Mouse (Mus musculus): ENCODE data around the gene Sirt2. TPM values are rescaled to one million over a fixed set of nuclear protein-coding genes. Genes with fewer than 3 reads are reported as not detected.
A peak's percentile ranks its signal among the peaks of the same experiment; 100 is the strongest.

The Sirt2 gene
- polyA plus RNA-seq, 1 experiment from 2014 or later = 77.0 TPM

- H3K9ac ChIP-seq (ENCODE audit: low read length) = peak within 1 kb of the TSS; percentile 58
- peak within 1 kb of the TSS; percentile 64 for H3K27ac ChIP-seq (ENCODE audit: low read depth, low read length)
- H3K4me1 ChIP-seq (ENCODE audit: control insufficient read depth, insufficient read depth, low read length) = peaks cover 10% of the 10 kb centered on the region
- no peaks in the 10 kb centered on the region for H3K27me3 ChIP-seq (ENCODE audit: control insufficient read depth, insufficient read depth, low read length)
- DNase-seq (ENCODE audit: low spot score) = peak; percentile 90
- peak within 1 kb of the TSS; percentile 39 for H3K4me3 ChIP-seq (ENCODE audit: low read depth, low read length)
- peaks cover 22% of the 10 kb centered on the region for H3K36me3 ChIP-seq (ENCODE audit: control insufficient read depth, insufficient read depth, low read length)
- no peaks in the 10 kb centered on the region for H3K9me3 ChIP-seq (ENCODE audit: control insufficient read depth, low read length)
- WGBS = 2% methylated on average over 33 of the region's 33 CpGs
- peak within 1 kb of the TSS; percentile 58 for H3K4me2 ChIP-seq (ENCODE audit: low read depth)
- ATAC-seq (ENCODE audit: insufficient read depth, low FRiP score, low TSS enrichment) = peak; percentile 62; the same call in 1 of the 2 replicates
Observed at GRCm38 (mm10) chr7:28824941-28825685, 58.6 kb downstream of the Sirt2 start, which contains the start of gene Ech1. TSS of gene Ech1 (plus strand) at chr7:28825217.

- H3K4me3 ChIP-seq (ENCODE audit: low read depth, low read length) = peak overlapping the region; percentile 39
- H3K9me3 ChIP-seq (ENCODE audit: control insufficient read depth, low read length) = no peaks in the 10 kb centered on the region
- peak overlapping the region; percentile 58 for H3K9ac ChIP-seq (ENCODE audit: low read length)
- peaks cover 14% of the 10 kb centered on the region for H3K36me3 ChIP-seq (ENCODE audit: control insufficient read depth, insufficient read depth, low read length)
- ATAC-seq (ENCODE audit: insufficient read depth, low FRiP score, low TSS enrichment) = no peak
- peaks cover 3% of the 10 kb centered on the region for H3K4me1 ChIP-seq (ENCODE audit: control insufficient read depth, insufficient read depth, low read length)
- no peaks in the 10 kb centered on the region for H3K27me3 ChIP-seq (ENCODE audit: control insufficient read depth, insufficient read depth, low read length)
- WGBS = 68% methylated on average over 11 of the region's 11 CpGs
- H3K4me2 ChIP-seq (ENCODE audit: low read depth) = peak overlapping the region; percentile 58
- DNase-seq (ENCODE audit: low spot score) = no peak
- H3K27ac ChIP-seq (ENCODE audit: low read depth, low read length) = no peak overlapping the region
Observed at GRCm38 (mm10) chr7:28825686-28826401, 59.3 kb downstream of the Sirt2 start.

DNA sequence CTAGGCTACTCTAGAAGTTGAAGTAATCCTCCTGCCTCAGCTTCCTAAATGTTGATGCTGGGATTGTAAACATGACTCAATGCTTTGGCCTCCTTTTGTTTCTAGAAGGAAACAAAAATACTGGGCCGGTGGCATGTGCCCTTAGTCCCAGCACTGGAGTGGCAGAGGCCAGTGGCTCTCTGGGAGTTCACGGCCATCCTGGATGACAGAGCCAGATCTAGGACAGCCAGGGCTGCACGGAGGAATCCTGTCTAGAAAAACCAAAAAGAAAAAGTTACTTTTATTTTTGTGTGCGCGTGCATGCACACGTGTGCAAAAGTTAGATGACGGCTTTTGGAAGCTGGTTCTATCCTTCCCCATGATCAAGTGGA is 59.9 kb downstream of the Sirt2 start:
- no peaks in the 10 kb centered on the region for H3K4me1 ChIP-seq (ENCODE audit: control insufficient read depth, insufficient read depth, low read length)
- 94% methylated on average over 7 of the region's 7 CpGs for WGBS
- DNase-seq (ENCODE audit: low spot score) = no peak
- H3K9me3 ChIP-seq (ENCODE audit: control insufficient read depth, low read length) = no peaks in the 10 kb centered on the region
- no peak overlapping the region for H3K4me3 ChIP-seq (ENCODE audit: low read depth, low read length)
- no peaks in the 10 kb centered on the region for H3K27me3 ChIP-seq (ENCODE audit: control insufficient read depth, insufficient read depth, low read length)
- peaks cover 9% of the 10 kb centered on the region for H3K36me3 ChIP-seq (ENCODE audit: control insufficient read depth, insufficient read depth, low read length)
- no peak overlapping the region for H3K4me2 ChIP-seq (ENCODE audit: low read depth)
- no peak overlapping the region for H3K27ac ChIP-seq (ENCODE audit: low read depth, low read length)
- ATAC-seq (ENCODE audit: insufficient read depth, low FRiP score, low TSS enrichment) = no peak
- no peak overlapping the region for H3K9ac ChIP-seq (ENCODE audit: low read length)

DNA sequence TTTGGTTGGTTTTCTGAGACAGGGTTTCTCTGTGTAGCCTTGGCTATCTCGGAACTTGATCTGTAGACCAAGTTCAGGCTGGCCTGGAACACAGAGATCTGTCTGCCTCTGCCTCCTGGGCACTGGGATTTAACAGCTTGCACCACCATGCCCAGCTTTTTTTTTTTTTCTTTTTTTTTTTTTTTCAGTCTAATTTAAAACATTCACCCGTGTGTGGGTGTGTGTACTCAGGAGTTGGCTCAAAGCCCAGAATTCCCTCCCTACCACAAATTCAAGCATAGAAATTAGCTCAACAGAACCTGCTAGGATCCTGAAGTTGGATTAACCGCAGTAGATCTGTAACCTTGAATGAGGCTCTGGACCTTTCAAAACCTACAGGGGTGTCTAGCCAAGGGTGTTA is 60.8 kb downstream of the Sirt2 start:
- DNase-seq (ENCODE audit: low spot score) = no peak

GRCm38 (mm10) chr7:28829821-28830220 is 63.3 kb downstream of the Sirt2 start:
- no peaks in the 10 kb centered on the region for H3K27me3 ChIP-seq (ENCODE audit: control insufficient read depth, insufficient read depth, low read length)
- WGBS = 92% methylated on average over 8 of the region's 8 CpGs
- no peak for ATAC-seq (ENCODE audit: insufficient read depth, low FRiP score, low TSS enrichment)
- no peaks in the 10 kb centered on the region; the same call in 1 of the 2 replicates for H3K36me3 ChIP-seq (ENCODE audit: control insufficient read depth, insufficient read depth, low read length)
- no peak overlapping the region for H3K27ac ChIP-seq (ENCODE audit: low read depth, low read length)
- no peak for DNase-seq (ENCODE audit: low spot score)
- H3K9ac ChIP-seq (ENCODE audit: low read length) = no peak overlapping the region
- H3K4me2 ChIP-seq (ENCODE audit: low read depth) = no peak overlapping the region
- H3K4me3 ChIP-seq (ENCODE audit: low read depth, low read length) = no peak overlapping the region
- H3K9me3 ChIP-seq (ENCODE audit: control insufficient read depth, low read length) = no peaks in the 10 kb centered on the region
- no peaks in the 10 kb centered on the region for H3K4me1 ChIP-seq (ENCODE audit: control insufficient read depth, insufficient read depth, low read length)

More for the DNA sequence above, 60.8 kb downstream of the Sirt2 start:
- H3K36me3 ChIP-seq (ENCODE audit: control insufficient read depth, insufficient read depth, low read length) = peaks cover 2% of the 10 kb centered on the region
- H3K9me3 ChIP-seq (ENCODE audit: control insufficient read depth, low read length) = no peaks in the 10 kb centered on the region
- H3K4me1 ChIP-seq (ENCODE audit: control insufficient read depth, insufficient read depth, low read length) = no peaks in the 10 kb centered on the region
- no peak overlapping the region for H3K27ac ChIP-seq (ENCODE audit: low read depth, low read length)
- no peak overlapping the region for H3K9ac ChIP-seq (ENCODE audit: low read length)
- H3K4me3 ChIP-seq (ENCODE audit: low read depth, low read length) = no peak overlapping the region
- no peak overlapping the region for H3K4me2 ChIP-seq (ENCODE audit: low read depth)
- WGBS = 83% methylated on average over 3 of the region's 3 CpGs
- ATAC-seq (ENCODE audit: insufficient read depth, low FRiP score, low TSS enrichment) = no peak
- H3K27me3 ChIP-seq (ENCODE audit: control insufficient read depth, insufficient read depth, low read length) = no peaks in the 10 kb centered on the region

DNA sequence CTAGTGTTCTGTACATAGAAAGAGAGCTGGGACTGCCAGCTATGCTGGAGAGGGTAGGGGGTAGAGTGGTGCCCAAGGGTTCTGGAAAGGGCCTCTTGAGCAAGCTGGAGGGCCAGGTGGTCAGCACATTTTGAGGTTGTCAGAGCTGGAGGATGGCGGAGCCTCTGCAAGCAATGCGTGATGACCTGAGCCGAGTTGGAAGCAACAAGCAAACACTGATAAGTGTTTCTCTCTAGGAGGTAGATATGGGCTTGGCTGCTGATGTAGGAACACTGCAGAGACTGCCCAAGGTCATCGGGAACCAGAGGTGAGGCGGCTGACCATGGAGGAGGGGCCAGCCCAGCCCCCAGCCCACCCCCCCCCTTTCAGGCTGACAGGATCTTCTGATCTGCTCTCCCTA is 64.4 kb downstream of the Sirt2 start:
- no peak overlapping the region for H3K27ac ChIP-seq (ENCODE audit: low read depth, low read length)
- no peaks in the 10 kb centered on the region; the same call in 1 of the 2 replicates for H3K36me3 ChIP-seq (ENCODE audit: control insufficient read depth, insufficient read depth, low read length)
- no peak overlapping the region for H3K4me2 ChIP-seq (ENCODE audit: low read depth)
- no peak overlapping the region for H3K9ac ChIP-seq (ENCODE audit: low read length)
- no peaks in the 10 kb centered on the region for H3K27me3 ChIP-seq (ENCODE audit: control insufficient read depth, insufficient read depth, low read length)
- no peak for DNase-seq (ENCODE audit: low spot score)
- no peak overlapping the region for H3K4me3 ChIP-seq (ENCODE audit: low read depth, low read length)
- no peak for ATAC-seq (ENCODE audit: insufficient read depth, low FRiP score, low TSS enrichment)
- no peaks in the 10 kb centered on the region for H3K9me3 ChIP-seq (ENCODE audit: control insufficient read depth, low read length)
- no peaks in the 10 kb centered on the region for H3K4me1 ChIP-seq (ENCODE audit: control insufficient read depth, insufficient read depth, low read length)
- 98% methylated on average over 5 of the region's 5 CpGs for whole genome bisulfite sequencing

DNA sequence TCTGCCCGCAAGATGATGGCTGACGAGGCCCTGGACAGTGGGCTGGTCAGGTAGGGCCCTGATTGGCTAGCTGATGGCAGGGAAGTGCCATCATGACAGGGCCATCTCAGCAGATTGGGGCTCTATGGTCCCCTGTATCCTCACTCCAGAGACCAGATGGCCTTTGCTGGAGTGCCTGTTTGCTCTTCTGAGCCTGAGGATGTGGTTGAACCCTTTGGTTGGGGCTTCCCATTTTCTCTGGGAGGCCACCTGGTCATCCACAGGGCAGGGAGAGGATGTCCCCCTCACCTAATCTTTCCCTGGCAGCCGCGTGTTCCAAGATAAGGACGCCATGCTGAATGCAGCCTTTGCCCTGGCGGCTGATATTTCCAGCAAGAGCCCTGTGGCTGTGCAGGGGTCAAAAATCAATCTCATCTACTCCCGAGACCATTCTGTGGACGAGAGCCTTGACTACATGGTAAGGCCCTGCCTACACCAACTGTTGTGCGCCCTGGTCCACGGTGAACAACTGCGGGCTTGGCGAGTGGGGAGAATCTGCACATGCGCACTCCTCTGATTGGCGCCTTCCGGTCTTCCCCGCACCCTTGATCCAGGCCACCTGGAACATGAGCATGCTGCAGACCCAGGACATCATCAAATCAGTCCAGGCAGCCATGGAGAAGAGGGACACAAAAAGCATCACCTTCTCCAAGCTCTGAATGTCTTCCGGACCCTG is 65.0 kb downstream of the Sirt2 start:
- 90% methylated on average over 17 of the region's 17 CpGs for WGBS
- H3K27me3 ChIP-seq (ENCODE audit: control insufficient read depth, insufficient read depth, low read length) = no peaks in the 10 kb centered on the region
- H3K9me3 ChIP-seq (ENCODE audit: control insufficient read depth, low read length) = no peaks in the 10 kb centered on the region
- no peak overlapping the region for H3K9ac ChIP-seq (ENCODE audit: low read length)
- no peak overlapping the region for H3K27ac ChIP-seq (ENCODE audit: low read depth, low read length)
- H3K4me1 ChIP-seq (ENCODE audit: control insufficient read depth, insufficient read depth, low read length) = no peaks in the 10 kb centered on the region
- DNase-seq (ENCODE audit: low spot score) = no peak
- no peak overlapping the region for H3K4me3 ChIP-seq (ENCODE audit: low read depth, low read length)
- H3K36me3 ChIP-seq (ENCODE audit: control insufficient read depth, insufficient read depth, low read length) = no peaks in the 10 kb centered on the region; the same call in 1 of the 2 replicates
- no peak overlapping the region for H3K4me2 ChIP-seq (ENCODE audit: low read depth)
- ATAC-seq (ENCODE audit: insufficient read depth, low FRiP score, low TSS enrichment) = no peak

DNA sequence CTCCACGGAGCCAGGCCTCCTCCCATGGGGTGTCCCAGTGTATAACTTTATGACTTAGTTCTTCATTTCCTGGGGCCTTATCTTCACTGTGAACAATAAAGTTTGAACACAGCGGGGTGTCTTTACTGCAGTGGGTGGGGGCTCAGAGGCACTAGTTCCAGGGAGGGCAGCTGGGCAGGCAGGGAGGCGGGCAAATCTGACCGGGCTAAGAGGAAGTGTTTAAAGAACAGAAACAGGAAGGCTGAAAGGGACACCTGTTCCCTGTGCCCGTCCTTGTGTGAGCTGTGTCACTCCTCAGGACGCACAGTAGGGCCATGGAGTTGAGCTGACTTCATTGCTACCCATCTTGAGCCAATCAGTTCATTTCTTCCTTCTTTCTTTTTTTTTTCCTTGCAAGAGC is 65.6 kb downstream of the Sirt2 start:
- ATAC-seq (ENCODE audit: insufficient read depth, low FRiP score, low TSS enrichment) (no peak), DNase-seq (ENCODE audit: low spot score) (no peak)
- Histone ChIP-seq H3K4me3 (ENCODE audit: low read depth, low read length) (no peak overlapping the region), H3K4me2 (ENCODE audit: low read depth) (no peak overlapping the region), H3K36me3 (ENCODE audit: control insufficient read depth, insufficient read depth, low read length) (no peaks in the 10 kb centered on the region; the same call in 1 of the 2 replicates), H3K27ac (ENCODE audit: low read depth, low read length) (no peak overlapping the region), H3K27me3 (ENCODE audit: control insufficient read depth, insufficient read depth, low read length) (no peaks in the 10 kb centered on the region), H3K9ac (ENCODE audit: low read length) (no peak overlapping the region), H3K4me1 (ENCODE audit: control insufficient read depth, insufficient read depth, low read length) (no peaks in the 10 kb centered on the region), H3K9me3 (ENCODE audit: control insufficient read depth, low read length) (no peaks in the 10 kb centered on the region)
- WGBS = 62% methylated on average over 6 of the region's 6 CpGs
